Mouse (Mus musculus): ENCODE results near the gene Catsper3. TPM values are rescaled to one million over a fixed set of nuclear protein-coding genes. Genes with fewer than 3 reads are reported as not detected.

Catsper3 gene
- total RNA-seq, 2 experiments from 2014 or later: not detected

DNA sequence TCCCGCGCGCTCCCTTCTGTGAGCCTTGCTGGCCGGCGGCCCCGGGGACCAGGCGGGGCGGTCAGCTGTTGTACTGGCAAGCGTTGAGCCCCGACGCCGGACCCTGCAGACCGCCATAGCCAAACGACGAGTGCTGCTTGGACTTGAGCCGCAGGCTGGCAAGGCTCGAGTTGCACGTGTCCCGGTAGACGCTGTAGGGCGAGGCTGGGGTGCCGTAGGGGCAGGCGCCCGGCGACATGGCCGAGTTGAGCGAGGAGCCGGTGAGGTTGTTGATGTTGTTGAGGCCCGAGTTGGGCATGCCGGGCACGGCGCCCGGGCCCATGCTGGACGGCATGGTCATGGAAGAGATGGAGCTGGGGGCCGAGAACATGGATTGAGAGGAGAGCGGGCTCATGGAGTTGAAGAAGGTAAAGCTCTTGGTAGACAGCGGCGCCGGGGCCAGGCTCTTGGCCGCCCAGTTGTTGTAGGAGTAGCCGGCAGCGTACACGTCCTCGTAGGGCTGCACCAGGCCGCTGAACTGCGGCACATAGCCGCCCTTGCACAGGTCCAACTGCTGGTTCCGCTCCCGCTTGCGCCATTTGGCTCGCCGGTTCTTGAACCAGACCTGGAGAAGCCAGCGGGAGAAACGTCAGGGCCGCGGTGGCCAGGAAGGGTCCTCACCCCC, 41.8 kb downstream of the Catsper3 start:
- no peak for ATAC-seq (replicated peaks; ENCODE audit: low FRiP score, poor library complexity, severe bottlenecking)

DNA sequence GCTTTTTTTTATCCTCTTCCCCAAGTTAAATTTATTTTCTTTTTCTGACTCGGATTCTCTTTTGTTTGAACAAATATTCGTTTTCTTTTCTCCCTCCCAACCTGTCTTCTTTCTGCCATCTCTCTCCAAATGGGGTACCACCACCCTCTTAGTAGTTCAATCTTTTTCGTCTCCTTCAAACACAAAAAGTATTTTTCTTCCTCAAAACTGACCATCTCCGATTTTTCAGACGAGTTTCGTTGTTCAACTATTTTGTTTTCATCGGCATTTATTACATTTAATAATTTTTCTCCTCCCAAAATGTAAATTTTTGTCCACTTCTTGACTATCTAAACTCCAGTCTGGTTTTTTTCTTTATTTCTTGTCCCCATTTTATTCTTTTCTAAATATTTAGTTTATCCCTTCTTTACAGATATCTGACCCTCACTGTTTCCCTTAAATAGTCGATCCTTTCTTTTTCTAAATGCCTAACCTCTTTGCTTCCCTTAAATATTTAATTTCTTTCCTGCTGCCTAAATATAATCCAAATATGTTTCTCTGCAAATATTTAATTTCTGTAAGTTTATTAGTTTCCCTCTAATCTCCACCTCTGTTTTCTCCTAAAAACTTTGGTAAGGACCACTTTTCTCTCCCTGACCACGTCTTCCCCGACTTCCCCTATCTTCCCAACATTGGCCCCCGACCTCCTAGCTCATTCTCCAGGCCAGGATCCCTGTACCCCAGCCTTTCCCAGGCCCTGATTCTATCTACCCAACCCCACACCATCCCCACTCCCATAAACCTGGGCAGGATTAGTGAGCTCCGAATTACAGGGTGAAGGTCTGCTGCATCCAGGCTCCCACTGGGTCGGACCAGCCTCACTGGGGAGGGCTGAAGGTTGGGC, 42.7 kb downstream of the Catsper3 start:
- ATAC-seq (replicated peaks; ENCODE audit: low FRiP score, poor library complexity, severe bottlenecking): no peak

DNA sequence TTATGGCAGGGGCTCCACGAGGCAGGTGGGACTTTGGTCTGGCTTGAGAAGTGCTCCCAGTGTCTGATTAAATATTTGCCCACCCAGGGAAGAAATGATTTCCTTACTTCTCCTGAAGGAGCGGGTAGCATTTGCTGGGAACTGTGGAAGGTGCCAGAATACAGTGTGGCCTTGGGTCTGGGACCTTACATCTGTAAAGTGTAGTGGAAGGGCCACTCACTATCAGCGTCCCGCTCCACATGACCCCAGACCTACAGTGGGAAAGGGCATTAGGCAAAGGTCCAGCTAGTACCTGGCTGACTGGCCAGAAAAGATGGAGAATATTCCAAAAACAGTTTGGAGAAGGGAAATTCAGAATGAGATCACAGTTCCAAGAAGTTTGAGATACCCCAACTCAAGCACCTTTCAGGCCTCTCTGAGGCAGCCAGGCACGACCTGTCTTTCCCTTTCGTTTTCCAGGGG, 43.3 kb downstream of the Catsper3 start:
- no peak for ATAC-seq (replicated peaks; ENCODE audit: low FRiP score, poor library complexity, severe bottlenecking)

- ATAC-seq (replicated peaks; ENCODE audit: low FRiP score, poor library complexity, severe bottlenecking): no peak
These were observed 44.0 kb downstream of the Catsper3 start for GRCm38 (mm10) chr13:55828141-55829017.

- no peak for ATAC-seq (replicated peaks; ENCODE audit: low FRiP score, poor library complexity, severe bottlenecking)
These were observed 44.8 kb downstream of the Catsper3 start for GRCm38 (mm10) chr13:55829018-55829655.

- ATAC-seq (replicated peaks; ENCODE audit: low FRiP score, poor library complexity, severe bottlenecking): no peak
These were observed 45.9 kb downstream of the Catsper3 start for GRCm38 (mm10) chr13:55830081-55830832.

- no peak for ATAC-seq (replicated peaks; ENCODE audit: low FRiP score, poor library complexity, severe bottlenecking)
These were observed 46.7 kb downstream of the Catsper3 start for GRCm38 (mm10) chr13:55830833-55831721.

GRCm38 (mm10) chr13:55831722-55832160, 47.4 kb downstream of the Catsper3 start:
- no peak for ATAC-seq (replicated peaks; ENCODE audit: low FRiP score, poor library complexity, severe bottlenecking)

GRCm38 (mm10) chr13:55832602-55833001, 48.2 kb downstream of the Catsper3 start:
- no peak for ATAC-seq (replicated peaks; ENCODE audit: low FRiP score, poor library complexity, severe bottlenecking)

GRCm38 (mm10) chr13:55833921-55834320, 49.6 kb downstream of the Catsper3 start:
- no peak for ATAC-seq (replicated peaks; ENCODE audit: low FRiP score, poor library complexity, severe bottlenecking)

GRCm38 (mm10) chr13:55834667-55835066, 50.3 kb downstream of the Catsper3 start:
- ATAC-seq (replicated peaks; ENCODE audit: low FRiP score, poor library complexity, severe bottlenecking): no peak

DNA sequence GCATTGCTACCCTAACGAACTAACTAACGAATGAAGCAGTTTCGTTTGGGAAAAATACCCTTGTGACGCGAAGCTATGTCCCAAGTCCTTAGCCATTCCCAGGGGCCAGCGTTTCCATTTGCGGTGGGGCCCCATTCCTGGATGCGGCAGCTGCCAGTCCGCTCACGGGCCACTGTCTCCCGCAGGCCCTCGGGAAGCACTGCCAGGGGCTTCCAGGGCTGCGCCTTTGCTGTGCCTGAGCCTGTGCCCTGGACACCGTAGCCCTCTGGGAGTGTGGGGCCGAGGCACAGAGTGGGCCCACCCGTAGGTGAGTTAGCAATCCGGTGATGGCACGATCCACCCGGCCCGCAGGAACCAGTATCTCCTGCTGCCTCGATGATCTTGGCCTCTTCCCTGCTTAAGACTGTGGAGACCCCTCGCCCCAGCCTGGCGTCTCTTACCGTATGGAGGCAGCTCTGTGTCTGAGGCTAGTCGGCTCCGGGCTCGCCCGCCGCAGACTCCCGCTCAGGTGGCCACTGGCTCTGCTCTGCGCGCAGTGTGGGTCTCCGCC, 51.3 kb downstream of the Catsper3 start:
- ATAC-seq (replicated peaks; ENCODE audit: low FRiP score, poor library complexity, severe bottlenecking): no peak

DNA sequence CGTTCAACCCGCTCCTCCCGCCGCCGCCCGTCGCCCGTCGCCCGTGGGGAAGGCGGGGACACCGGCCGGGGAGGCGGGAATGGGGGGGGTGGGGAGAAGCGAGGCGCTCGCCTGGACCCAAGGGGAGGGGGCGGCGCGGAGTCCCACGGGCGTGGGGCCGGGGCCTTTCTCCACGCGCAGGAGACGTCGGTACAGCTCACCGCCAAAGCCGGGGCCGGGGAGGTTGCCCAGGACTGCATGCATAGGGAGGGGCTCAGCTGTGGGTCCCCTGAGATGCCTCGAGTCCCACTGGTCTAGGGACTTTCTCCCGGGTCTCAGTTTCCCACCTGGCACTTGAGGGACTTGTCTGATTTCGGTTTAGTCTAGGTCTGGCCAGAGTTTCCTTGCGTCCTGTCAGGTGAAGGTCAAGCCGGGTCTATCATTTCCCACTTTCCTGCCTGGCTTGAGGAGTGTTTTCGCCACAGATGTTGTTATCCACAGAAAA, 51.8 kb downstream of the Catsper3 start, which contains the start of gene Pitx1:
Gene Pitx1 (minus strand): TSS at position 51 of the 484 bp plus-strand sequence.
- ATAC-seq (replicated peaks; ENCODE audit: low FRiP score, poor library complexity, severe bottlenecking): no peak

- no peak for ATAC-seq (replicated peaks; ENCODE audit: low FRiP score, poor library complexity, severe bottlenecking)
These were observed 52.7 kb downstream of the Catsper3 start for GRCm38 (mm10) chr13:55836786-55837780.

GRCm38 (mm10) chr13:55840223-55840622, 55.9 kb downstream of the Catsper3 start:
- ATAC-seq (replicated peaks; ENCODE audit: low FRiP score, poor library complexity, severe bottlenecking): no peak

GRCm38 (mm10) chr13:55843700-55844099, 59.3 kb downstream of the Catsper3 start:
- no peak for ATAC-seq (replicated peaks; ENCODE audit: low FRiP score, poor library complexity, severe bottlenecking)

All from erythroid progenitor cell, adult 5-6 weeks (primary cell).